Mouse (Mus musculus): ENCODE measurements at regions not wholly inside any gene's neighbourhood (a gene's known extent, or its start where the extent isn't known, plus 50 kb on each side); places are given as distances from the start of the nearest gene placed in this dataset.

DNA sequence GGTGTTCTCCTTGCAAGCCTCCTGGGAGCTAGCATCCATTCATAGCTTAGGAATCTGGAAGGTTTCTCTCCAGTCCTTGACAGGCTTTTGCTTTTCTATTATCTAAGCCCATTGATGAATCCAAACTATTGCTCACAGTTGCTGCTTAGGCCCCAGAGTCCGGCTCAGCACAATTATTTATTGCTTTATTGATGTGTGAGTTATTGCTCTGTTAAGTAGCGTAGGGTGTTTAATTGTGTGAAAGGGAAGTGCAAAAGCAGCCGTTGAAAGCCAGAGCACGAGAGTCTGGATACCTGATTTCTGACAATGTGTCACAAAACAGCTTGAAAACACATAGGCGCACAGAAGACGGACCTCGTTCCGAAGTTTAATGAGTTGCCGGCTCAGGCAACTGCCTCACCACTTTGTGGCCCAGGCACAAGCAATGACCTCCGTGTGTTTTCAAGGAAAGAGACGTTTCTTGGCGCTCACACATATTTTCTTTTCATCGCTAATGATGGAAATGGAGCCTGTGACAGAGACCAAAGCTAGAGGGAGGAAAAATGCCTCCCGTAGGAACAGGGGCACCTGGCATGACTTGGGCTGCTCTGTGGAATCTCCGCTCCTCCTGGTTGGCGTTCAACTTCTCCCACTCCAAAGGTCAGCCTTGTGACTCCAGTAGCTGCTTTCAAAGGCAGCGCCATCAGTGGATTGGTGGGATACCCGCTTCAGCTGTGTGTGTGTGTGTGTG is 66.6 kb upstream of the Arid5b start:
- no peak for ATAC-seq (replicated peaks; ENCODE audit: insufficient number of reproducible peaks, low FRiP score, low TSS enrichment, poor library complexity, severe bottlenecking)

GRCm38 (mm10) chr10:68344211-68344610 is 65.7 kb upstream of the Arid5b start:
- ATAC-seq (replicated peaks; ENCODE audit: insufficient number of reproducible peaks, low FRiP score, low TSS enrichment, poor library complexity, severe bottlenecking): no peak

- no peak for ATAC-seq (replicated peaks; ENCODE audit: insufficient number of reproducible peaks, low FRiP score, low TSS enrichment, poor library complexity, severe bottlenecking)
Measured at GRCm38 (mm10) chr10:68334054-68334453, 55.5 kb upstream of the Arid5b start.

Data from monocyte, adult 5-6 weeks (primary cell).